Mouse (Mus musculus): ENCODE data around the gene BC025446. TPM values are rescaled to one million over a fixed set of nuclear protein-coding genes. Genes with fewer than 3 reads are reported as not detected.
"Not testable (repeated sequence)": the region's sequence is repeated elsewhere in the genome, so short reads cannot be mapped to it uniquely, and the experiment has no call there.

The BC025446 gene
- polyA plus RNA-seq (2015; fragmentation: Nextera tagmentation; extraction: Ambion mirVana), result not detected in 2 replicates

DNA sequence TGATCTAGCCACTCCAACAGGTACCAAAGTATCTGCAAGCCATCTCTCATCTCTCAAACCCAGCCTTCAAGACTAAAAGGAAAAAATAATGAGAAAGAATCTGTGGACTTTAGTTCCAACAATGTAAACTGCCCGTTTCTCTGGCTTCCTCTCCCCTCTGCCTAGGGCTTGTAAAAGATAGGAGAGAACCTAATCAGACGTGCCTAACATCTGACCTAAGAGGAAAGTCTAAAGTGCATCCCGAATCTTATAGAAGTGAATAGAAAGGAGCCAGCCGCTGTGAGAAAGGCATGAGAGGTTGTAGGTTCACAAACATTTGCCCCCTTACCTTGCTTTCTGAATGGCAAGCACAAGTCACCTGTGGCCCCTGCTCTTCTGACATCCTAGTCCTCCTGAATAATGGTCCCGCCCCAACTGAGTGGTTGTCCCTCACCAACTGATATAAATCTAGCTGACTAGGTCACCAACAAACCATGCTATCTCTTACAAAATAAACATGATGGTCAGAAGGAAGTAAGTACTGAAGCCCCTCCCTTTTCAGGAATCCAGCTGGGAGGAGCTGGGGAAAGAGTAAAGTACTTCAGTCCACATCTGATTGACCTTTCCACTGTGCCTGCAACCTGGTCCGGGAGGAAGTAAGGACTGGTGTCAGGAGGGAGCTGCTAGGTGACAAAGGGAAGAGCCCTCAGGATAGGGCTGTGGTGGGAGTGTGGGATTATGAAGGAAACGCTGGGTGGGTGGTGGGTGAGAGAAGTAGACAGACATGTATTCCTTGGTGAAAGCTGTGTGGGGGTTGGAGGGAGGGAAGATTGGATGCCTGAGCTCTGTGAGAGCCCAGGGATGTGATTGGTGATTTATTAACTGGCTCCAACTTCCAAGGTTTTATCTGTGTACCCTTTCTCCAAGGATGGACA lies at the start of gene BC025446:
Gene BC025446 (plus strand): TSS at position 599 of the 914 bp plus-strand sequence.
- ATAC-seq (ENCODE audit: low read depth), result no peak
- Histone ChIP-seq H3K36me3 (no peaks in the 10 kb centered on the region), H3K27me3 (no peaks in the 10 kb centered on the region), H3K4me1 (replicated peaks) (no peaks in the 10 kb centered on the region), H3K27ac (replicated peaks) (no peak within 1 kb of the TSS), H3K4me3 (no peak within 1 kb of the TSS), H3K9me3 (no peaks in the 10 kb centered on the region), H3K9ac (no peak within 1 kb of the TSS), H3K4me2 (no peak within 1 kb of the TSS)
- 86% methylated on average over 7 of the region's 7 CpGs for WGBS

DNA sequence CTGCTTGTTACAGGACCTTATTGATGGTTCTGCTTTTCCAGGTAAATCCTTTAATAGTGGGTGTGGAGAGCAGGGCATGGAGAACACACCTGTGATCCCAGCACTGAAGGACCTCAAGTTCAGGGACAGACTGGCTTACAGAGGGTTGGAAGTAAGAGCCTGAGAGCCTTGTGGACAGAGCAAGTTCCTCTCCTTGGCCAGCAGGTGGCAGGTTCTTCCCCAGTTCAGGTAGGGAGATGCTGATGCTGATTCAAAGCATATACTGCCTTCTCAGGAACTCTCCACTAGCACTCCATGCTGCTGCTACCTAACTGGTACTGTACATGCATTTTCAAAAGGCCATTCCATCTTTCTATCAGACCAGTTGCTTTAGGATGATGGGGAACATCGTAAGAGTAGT lies 40.7 kb upstream of the BC025446 start:
- 67% methylated on average over 1 of the region's 1 CpGs for WGBS
- no peak for ATAC-seq (ENCODE audit: low read depth)

DNA sequence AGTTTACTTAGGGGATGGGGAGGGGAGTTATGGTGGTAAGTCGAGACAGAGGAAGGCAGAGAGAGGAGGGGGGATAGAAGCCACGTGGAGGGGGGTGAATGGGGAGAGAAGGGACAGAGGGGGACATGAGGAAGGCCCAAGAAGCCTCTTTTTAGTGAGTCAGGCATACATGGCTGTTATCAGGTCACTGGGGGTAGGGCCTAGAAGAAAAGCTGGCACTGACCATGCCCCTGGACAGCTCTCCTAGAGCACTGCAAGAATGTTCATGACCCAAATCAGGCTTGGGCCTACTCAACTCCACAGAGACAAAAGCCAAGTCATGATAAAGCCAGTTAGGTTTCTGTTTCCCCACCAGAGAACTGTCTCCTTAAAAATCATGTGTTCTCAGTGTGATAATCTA lies 29.9 kb upstream of the BC025446 start:
- H3K27me3 ChIP-seq, result no peaks in the 10 kb centered on the region
- WGBS, result 35% methylated on average over 2 of the region's 2 CpGs
- no peaks in the 10 kb centered on the region for H3K9me3 ChIP-seq
- no peak overlapping the region for H3K27ac ChIP-seq (replicated peaks)
- ATAC-seq (ENCODE audit: low read depth), result no peak
- H3K36me3 ChIP-seq, result no peaks in the 10 kb centered on the region
- no peak overlapping the region for H3K4me3 ChIP-seq
- H3K9ac ChIP-seq, result no peak overlapping the region
- no peaks in the 10 kb centered on the region for H3K4me1 ChIP-seq (replicated peaks)
- H3K4me2 ChIP-seq, result no peak overlapping the region

More for the DNA sequence above, 40.7 kb upstream of the BC025446 start:
- no peak overlapping the region for H3K4me2 ChIP-seq
- H3K9me3 ChIP-seq, result no peaks in the 10 kb centered on the region
- no peak overlapping the region for H3K27ac ChIP-seq (replicated peaks)
- no peaks in the 10 kb centered on the region for H3K36me3 ChIP-seq
- H3K4me1 ChIP-seq (replicated peaks), result no peaks in the 10 kb centered on the region
- no peak overlapping the region for H3K9ac ChIP-seq
- H3K4me3 ChIP-seq, result no peak overlapping the region
- H3K27me3 ChIP-seq, result no peaks in the 10 kb centered on the region

DNA sequence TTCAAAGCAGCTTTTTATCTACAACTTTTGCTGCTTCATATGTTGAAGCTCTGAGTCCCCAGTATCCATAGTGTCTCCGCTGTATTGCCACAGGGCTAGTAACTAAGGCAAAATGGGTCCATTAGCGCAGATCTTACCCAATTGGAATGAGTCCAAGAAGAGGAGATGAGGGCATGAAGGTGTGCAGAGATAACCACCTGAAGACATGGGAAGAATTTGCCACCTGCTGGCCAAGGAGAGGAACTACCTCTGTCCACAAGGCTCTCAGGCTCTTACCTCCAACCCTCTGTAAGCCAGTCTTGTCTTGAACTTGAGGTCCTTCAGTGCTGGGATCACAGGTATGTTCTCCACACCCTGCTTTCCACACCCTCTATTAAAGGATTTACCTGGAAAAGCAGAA lies 27.1 kb upstream of the BC025446 start:
- H3K27ac ChIP-seq (replicated peaks), result no peak overlapping the region
- 76% methylated on average over 2 of the region's 2 CpGs for WGBS

DNA sequence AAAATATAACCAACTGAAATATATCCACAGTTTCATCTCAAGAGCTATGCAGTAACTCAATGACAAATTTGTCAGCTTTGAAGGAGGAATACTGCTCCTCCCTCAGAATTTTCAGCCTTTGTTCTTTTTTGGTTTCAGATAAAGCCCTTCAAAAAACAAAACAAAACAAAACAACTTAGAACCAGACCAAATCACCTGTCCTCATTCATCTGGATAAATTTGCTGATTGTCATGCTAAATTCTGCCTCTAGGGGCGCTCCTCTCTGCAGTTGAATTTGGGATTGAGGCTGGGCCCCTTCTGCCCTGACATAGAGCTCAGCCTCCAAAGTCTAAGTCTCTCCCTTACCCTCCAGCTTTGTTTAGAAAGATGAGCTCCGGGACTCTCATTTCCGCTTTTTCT lies 25.6 kb upstream of the BC025446 start:
- H3K4me3 ChIP-seq; H3K27me3 ChIP-seq; H3K4me1 ChIP-seq (replicated peaks); H3K27ac ChIP-seq (replicated peaks); H3K4me2 ChIP-seq; H3K36me3 ChIP-seq; H3K9ac ChIP-seq; H3K9me3 ChIP-seq; ATAC-seq (ENCODE audit: low read depth): not testable (repeated sequence)
- WGBS, result 0% methylated on average over 1 of the region's 3 CpGs

More for the DNA sequence above, 27.1 kb upstream of the BC025446 start:
- H3K4me3 ChIP-seq, result no peak overlapping the region
- no peak overlapping the region for H3K9ac ChIP-seq
- no peak overlapping the region for H3K4me2 ChIP-seq
- no peaks in the 10 kb centered on the region for H3K36me3 ChIP-seq
- H3K4me1 ChIP-seq (replicated peaks), result no peaks in the 10 kb centered on the region
- no peaks in the 10 kb centered on the region for H3K27me3 ChIP-seq
- ATAC-seq (ENCODE audit: low read depth), result no peak
- H3K9me3 ChIP-seq, result no peaks in the 10 kb centered on the region

DNA sequence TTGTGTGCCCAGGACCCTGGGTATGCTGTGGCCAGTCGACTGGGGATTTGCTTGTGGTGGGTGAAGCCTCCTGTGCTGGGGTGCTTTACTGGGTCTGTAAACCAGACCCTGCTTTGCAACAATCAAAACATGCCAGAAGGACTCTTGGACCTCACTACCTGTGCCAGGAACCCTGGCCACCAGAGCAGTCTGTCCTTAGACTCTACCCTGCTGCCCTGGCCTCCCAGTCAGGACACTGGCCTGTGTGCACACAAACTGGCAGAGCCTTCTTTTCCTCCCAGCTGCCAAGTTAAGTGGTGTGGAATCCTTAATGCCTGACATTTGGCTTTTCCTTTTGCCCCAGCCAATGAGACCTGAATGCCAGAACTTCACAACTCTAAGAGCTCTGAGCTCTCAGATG lies 655 bp downstream of the BC025446 start:
- Histone ChIP-seq H3K4me3 (no peak overlapping the region), H3K4me1 (replicated peaks) (no peaks in the 10 kb centered on the region), H3K4me2 (no peak overlapping the region), H3K27ac (replicated peaks) (no peak overlapping the region), H3K9ac (no peak overlapping the region), H3K9me3 (no peaks in the 10 kb centered on the region), H3K36me3 (no peaks in the 10 kb centered on the region), H3K27me3 (no peaks in the 10 kb centered on the region)
- 60% methylated on average over 1 of the region's 1 CpGs for WGBS
- no peak for ATAC-seq (ENCODE audit: low read depth)

DNA sequence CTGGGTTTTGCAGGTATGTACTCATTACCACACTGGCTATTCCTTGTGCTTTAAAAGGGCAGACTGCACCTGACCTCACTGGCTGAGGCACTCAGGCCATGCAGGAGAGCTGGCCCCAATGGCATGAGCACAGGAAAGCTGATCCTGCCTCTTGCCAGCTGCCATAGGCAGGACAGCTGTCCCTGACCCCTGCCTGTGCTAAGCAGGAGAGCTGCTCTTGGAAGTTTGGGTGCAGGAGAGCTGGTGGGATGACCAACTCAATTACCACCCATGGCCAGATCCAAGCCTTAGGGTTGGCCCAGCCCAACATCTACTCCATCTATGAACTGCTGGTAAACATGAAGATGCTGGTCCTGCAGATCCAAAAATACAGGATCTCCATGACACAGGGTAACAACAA lies 5.8 kb downstream of the BC025446 start:
- H3K9ac ChIP-seq, result no peak overlapping the region
- H3K9me3 ChIP-seq, result 0 out of 2 replicates have a peak, but pooled peaks cover 3% of the 10 kb centered on the region
- H3K27me3 ChIP-seq, result no peaks in the 10 kb centered on the region
- no peaks in the 10 kb centered on the region for H3K4me1 ChIP-seq (replicated peaks)
- H3K4me2 ChIP-seq, result no peak overlapping the region
- no peak for ATAC-seq (ENCODE audit: low read depth)
- H3K27ac ChIP-seq (replicated peaks), result no peak overlapping the region
- no peak overlapping the region for H3K4me3 ChIP-seq
- H3K36me3 ChIP-seq, result no peaks in the 10 kb centered on the region

DNA sequence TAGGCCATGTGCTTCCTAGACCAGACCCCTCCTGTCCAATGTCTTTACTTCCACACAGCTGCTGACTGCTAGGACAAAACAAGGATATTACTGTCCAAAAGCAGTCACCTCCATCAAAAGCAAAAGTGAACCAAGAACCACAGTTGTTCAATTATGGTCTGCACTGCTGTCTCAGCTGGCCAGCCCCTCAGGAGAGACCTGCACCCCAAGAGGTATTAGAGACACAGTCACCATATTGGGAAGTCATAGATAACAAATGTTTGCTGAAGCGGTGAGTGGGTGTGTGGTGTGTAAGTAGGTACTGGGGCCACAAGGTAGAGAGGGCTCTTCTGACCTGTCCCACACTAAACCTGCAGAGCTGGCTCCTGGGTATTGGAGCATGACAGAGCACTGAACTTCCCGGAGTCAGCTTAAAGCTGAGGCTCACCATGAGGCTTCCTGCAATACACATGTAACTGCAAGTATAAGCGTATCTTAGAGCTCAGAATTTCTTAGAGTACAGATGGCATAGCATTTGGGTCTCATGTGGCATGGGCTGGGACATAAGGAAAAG lies 21.6 kb downstream of the BC025446 start:
- H3K4me3 ChIP-seq, result no peak overlapping the region
- no peak for ATAC-seq (ENCODE audit: low read depth)
- no peaks in the 10 kb centered on the region for H3K36me3 ChIP-seq
- no peak overlapping the region for H3K27ac ChIP-seq (replicated peaks)
- H3K27me3 ChIP-seq, result no peaks in the 10 kb centered on the region
- H3K4me2 ChIP-seq, result no peak overlapping the region
- no peak overlapping the region for H3K9ac ChIP-seq
- H3K4me1 ChIP-seq (replicated peaks), result no peaks in the 10 kb centered on the region
- WGBS, result 93% methylated on average over 3 of the region's 3 CpGs
- H3K9me3 ChIP-seq, result no peaks in the 10 kb centered on the region

DNA sequence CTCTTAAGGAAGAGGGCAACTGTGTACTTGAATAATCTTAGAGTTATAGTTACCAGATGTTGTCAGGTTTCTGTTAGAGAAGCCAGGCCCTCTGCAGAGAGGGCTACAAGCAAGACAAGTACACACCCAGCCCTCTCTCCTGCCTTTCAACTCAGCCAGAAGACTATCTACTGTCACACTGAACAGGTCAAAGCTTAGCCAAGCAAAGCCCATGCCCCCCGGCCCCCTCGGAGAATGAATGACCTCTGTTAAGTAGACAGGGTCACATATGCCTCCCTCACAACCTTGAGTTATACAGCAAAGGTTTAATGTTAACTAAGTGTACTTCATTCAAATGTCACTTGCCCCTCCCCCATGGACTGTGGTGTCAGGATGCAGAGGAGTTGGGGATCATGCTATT lies 24.4 kb downstream of the BC025446 start:
- Histone ChIP-seq H3K36me3 (no peaks in the 10 kb centered on the region), H3K4me2 (no peak overlapping the region), H3K27ac (replicated peaks) (no peak overlapping the region), H3K4me3 (no peak overlapping the region), H3K27me3 (no peaks in the 10 kb centered on the region), H3K9ac (no peak overlapping the region), H3K4me1 (replicated peaks) (no peaks in the 10 kb centered on the region), H3K9me3 (no peaks in the 10 kb centered on the region)
- no peak for ATAC-seq (ENCODE audit: low read depth)
- WGBS, result 79% methylated on average over 2 of the region's 2 CpGs

DNA sequence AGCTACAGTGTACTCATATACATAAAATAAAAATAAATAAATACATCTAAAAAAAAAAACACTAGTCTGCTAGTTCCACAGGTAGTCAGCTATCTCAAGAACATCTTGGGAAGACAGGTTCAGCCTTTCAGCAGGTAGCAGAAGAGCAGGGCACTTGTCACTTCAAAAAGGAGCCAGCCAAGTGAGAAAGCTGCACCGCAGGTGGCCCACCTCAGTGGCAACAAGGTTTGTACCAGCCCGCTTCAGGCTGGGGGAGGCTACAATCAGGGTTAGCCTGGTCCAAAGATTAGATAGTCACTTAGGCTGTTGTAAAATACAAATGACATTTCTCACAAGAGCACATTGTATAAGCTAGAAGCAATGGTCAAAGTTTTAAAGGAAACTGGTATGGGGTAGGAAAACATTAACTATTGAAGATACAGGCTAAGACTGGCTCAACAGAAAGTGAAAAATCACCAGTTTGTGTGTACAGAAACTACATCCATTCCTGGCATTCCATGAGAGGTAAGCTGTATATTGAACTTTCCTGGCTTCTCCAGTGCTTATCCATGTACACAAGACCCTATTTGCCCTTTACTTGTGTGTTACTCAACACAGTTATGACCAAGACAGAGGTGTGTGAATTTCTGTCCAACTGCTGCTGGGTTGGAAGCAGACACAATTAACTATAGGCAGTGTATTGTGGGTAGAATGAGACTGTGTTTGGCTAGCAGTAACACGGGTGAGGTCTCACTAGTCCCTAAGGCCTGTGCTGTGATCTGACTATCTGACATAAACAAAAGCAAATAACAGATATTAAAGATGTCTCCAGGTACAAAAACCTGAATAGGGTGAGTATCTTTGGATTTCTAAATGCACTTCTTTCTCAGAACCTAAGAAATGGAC lies 26.8 kb downstream of the BC025446 start:
- Histone ChIP-seq H3K36me3 (no peaks in the 10 kb centered on the region), H3K27ac (replicated peaks) (no peak overlapping the region), H3K4me3 (no peak overlapping the region), H3K9me3 (no peaks in the 10 kb centered on the region), H3K4me2 (no peak overlapping the region), H3K4me1 (replicated peaks) (no peaks in the 10 kb centered on the region), H3K27me3 (no peaks in the 10 kb centered on the region), H3K9ac (no peak overlapping the region)
- ATAC-seq (ENCODE audit: low read depth), result no peak
- WGBS, result 88% methylated on average over 3 of the region's 3 CpGs

DNA sequence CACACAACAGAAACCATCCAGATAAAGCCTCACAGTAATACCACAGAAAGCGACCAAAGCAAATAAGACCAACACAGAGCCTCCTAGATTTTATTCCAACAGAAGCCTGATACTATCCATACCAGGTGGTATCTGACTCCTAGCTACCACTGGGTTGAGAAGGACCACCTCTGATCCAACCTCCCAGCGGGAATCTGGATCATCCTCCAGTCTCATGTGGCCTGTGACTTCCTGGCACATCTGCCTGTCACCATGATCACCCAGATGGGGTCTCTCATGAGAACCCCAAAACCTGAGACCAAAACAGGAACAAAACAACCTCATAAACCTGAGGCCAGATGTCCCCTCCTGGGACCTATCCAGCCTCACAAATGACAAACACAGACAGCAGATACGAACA lies 38.5 kb downstream of the BC025446 start:
- H3K36me3 ChIP-seq, result no peaks in the 10 kb centered on the region
- 92% methylated on average over 3 of the region's 3 CpGs for WGBS
- no peak for ATAC-seq (ENCODE audit: low read depth)
- no peak overlapping the region for H3K4me2 ChIP-seq
- no peaks in the 10 kb centered on the region for H3K27me3 ChIP-seq
- no peak overlapping the region for H3K4me3 ChIP-seq
- H3K9me3 ChIP-seq, result no peaks in the 10 kb centered on the region
- H3K4me1 ChIP-seq (replicated peaks), result no peaks in the 10 kb centered on the region
- H3K9ac ChIP-seq, result no peak overlapping the region
- no peak overlapping the region for H3K27ac ChIP-seq (replicated peaks)

DNA sequence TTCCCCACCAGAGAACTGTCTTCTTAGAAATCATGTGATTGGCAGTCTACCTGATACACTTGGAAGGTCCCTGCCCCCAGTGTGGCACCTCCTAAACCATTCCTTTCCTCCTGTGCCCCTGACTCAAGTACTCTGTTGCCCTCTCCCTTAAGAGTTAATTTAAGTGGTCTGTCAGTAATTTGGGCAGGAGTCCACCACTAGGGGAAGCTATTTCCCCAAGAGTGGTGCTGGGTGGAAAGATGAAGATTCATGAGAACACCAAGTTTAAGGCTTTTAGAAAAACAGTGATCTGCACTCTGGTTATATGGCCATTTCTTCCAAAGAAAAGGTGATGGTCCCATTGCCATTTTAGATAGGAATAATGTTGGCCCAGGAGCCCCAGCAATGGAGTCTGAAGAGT lies 49.7 kb downstream of the BC025446 start:
- Histone ChIP-seq H3K36me3 (no peaks in the 10 kb centered on the region), H3K4me1 (replicated peaks) (no peaks in the 10 kb centered on the region), H3K4me3 (no peak overlapping the region), H3K9ac (no peak overlapping the region), H3K9me3 (no peaks in the 10 kb centered on the region), H3K27me3 (no peaks in the 10 kb centered on the region), H3K4me2 (no peak overlapping the region), H3K27ac (replicated peaks) (no peak overlapping the region)
- no peak for ATAC-seq (ENCODE audit: low read depth)

Data from neural tube, embryonic 13.5 days (tissue).